Mouse (Mus musculus) hindbrain, embryonic 12.5 days (tissue): ENCODE measurements around the gene Foxe3. TPM values are rescaled to one million over a fixed set of nuclear protein-coding genes. Genes with fewer than 3 reads are reported as not detected.
A peak's percentile ranks its signal among the peaks of the same experiment; 100 is the strongest.

Experiments
- ATAC-seq: fragments of 200-750 bp; cut with Nextera tagmentation; 2 replicates; pipeline ENCODE4 v1.8.0; 2017; ENCODE audit warnings: moderate TSS enrichment; ENCODE audit not compliant: low FRiP score
- H3K27ac ChIP-seq: fragments of 300-500 bp; sonication (generic); 2 replicates; pipeline ENCODE4 v1.5.1; 2016; ENCODE audit warnings: mild to moderate bottlenecking
- H3K27me3 ChIP-seq: fragments of 300-500 bp; sonication (generic); 2 replicates; pipeline ENCODE4 v1.6.1; 2016; ENCODE audit warnings: mild to moderate bottlenecking
- H3K36me3 ChIP-seq: fragments of 300-500 bp; sonication (generic); 2 replicates; pipeline ENCODE4 v1.6.1; 2016; ENCODE audit warnings: mild to moderate bottlenecking
- H3K4me1 ChIP-seq: fragments of 300-500 bp; sonication (generic); 2 replicates; pipeline ENCODE4 v1.6.1; 2016
- H3K4me2 ChIP-seq: fragments of 300-500 bp; sonication (generic); replicated peaks from 2 replicates; pipeline ENCODE4 v1.6.1; 2016; ENCODE audit warnings: mild to moderate bottlenecking
- H3K4me3 ChIP-seq: fragments of 300-500 bp; sonication (generic); 2 replicates; pipeline ENCODE4 v1.5.1; 2016; ENCODE audit warnings: mild to moderate bottlenecking
- H3K9ac ChIP-seq: fragments of 300-500 bp; sonication (generic); 2 replicates; pipeline ENCODE4 v1.6.1; 2016; ENCODE audit warnings: mild to moderate bottlenecking, moderate library complexity
- H3K9me3 ChIP-seq: fragments of 300-500 bp; sonication (generic); replicated peaks from 2 replicates; pipeline ENCODE4 v1.6.1; 2016; ENCODE audit warnings: mild to moderate bottlenecking
- WGBS: fragments of 180-500 bp; shearing (Covaris S2); methylation state at CpG from one replicate; pipeline ENCODE4 v1.1.7; 2016; 5-methylcytosine and 5-hydroxymethylcytosine counted together
- polyA plus RNA-seq: library from polyadenylated mRNA; unstranded; fragments of >200 nt; fragmentation: Nextera tagmentation; extraction: Ambion mirVana; gene quantifications from 2 replicates; pipeline ENCODE4 v1.2.1, GENCODE M21; 2016

Foxe3 gene
- polyA plus RNA-seq, 1 experiment from 2014 or later: not detected

GRCm38 (mm10) chr4:114901643-114902351 lies 24.0 kb downstream of the Foxe3 start:
- H3K4me1 ChIP-seq: peaks cover 15% of the 10 kb centered on the region
- H3K4me3 ChIP-seq: peak overlapping the region; percentile 26
- under 1% methylated on average over 42 of the region's 42 CpGs for WGBS
- peaks cover 99% of the 10 kb centered on the region for H3K27me3 ChIP-seq
- no peak for ATAC-seq
- H3K36me3 ChIP-seq: no peaks in the 10 kb centered on the region
- H3K4me2 ChIP-seq: peak overlapping the region; percentile 46
- no peak overlapping the region for H3K9ac ChIP-seq
- no peaks in the 10 kb centered on the region for H3K9me3 ChIP-seq
- no peak overlapping the region for H3K27ac ChIP-seq

GRCm38 (mm10) chr4:114900866-114901642 lies 24.8 kb downstream of the Foxe3 start:
- Histone ChIP-seq H3K4me2 (peak overlapping the region; percentile 46), H3K4me3 (peak overlapping the region; percentile 26; the same call in 1 of the 2 replicates)

DNA sequence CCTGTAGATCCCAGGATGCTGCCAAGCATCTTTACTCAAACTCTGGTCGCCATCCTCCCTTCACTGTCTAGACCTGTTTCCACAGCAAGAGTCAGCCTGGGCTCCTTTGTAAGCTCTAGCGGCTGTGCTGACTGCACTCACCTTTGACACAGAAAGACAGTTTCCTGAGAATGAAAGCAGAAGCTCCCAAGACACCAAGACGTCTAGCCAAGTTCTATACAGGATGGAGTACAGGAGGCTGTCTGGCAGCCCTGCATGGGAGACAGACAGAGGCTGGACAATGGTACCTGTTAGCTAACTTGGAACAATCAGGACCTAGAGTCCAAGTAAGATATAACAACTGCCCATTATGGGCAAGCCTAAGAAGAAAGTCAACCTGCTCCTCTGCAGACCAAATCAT lies 25.9 kb downstream of the Foxe3 start:
- Histone ChIP-seq H3K4me1 (peaks cover 15% of the 10 kb centered on the region), H3K27me3 (peaks cover 90% of the 10 kb centered on the region), H3K9ac (no peak overlapping the region), H3K27ac (no peak overlapping the region), H3K4me2 (no peak overlapping the region), H3K4me3 (no peak overlapping the region), H3K36me3 (no peaks in the 10 kb centered on the region), H3K9me3 (no peaks in the 10 kb centered on the region)
- WGBS: 6% methylated on average over 3 of the region's 3 CpGs
- ATAC-seq: no peak

More at GRCm38 (mm10) chr4:114900866-114901642, 24.8 kb downstream of the Foxe3 start:
- H3K4me1 ChIP-seq: peaks cover 15% of the 10 kb centered on the region
- H3K36me3 ChIP-seq: no peaks in the 10 kb centered on the region
- H3K9me3 ChIP-seq: no peaks in the 10 kb centered on the region
- WGBS: 2% methylated on average over 33 of the region's 33 CpGs
- ATAC-seq: 0 out of 2 replicates have a peak, but pooled peaks have one; percentile 7
- no peak overlapping the region for H3K27ac ChIP-seq
- no peak overlapping the region for H3K9ac ChIP-seq
- H3K27me3 ChIP-seq: peaks cover 96% of the 10 kb centered on the region

DNA sequence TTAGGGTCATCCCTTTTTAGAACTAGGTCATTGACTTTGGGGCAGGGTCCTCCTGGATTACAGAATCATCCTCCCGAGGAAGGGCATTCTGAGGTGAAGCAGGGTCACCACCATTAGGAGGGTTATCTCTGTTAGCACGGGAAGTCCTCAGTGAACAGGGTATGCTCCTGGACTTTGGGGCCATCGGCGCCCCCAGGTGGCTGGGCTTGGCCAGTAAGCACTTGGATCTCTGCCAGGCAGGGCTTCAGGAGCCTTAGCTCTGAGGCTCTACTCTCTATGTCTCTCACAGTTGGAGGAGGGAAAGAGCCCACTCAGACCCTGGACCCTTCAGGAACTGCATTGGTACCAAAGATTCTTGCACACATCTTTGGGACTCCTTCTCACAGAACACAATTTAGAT lies 28.0 kb downstream of the Foxe3 start:
- H3K36me3 ChIP-seq: no peaks in the 10 kb centered on the region
- no peak overlapping the region for H3K4me2 ChIP-seq
- peaks cover 13% of the 10 kb centered on the region for H3K4me1 ChIP-seq
- no peak overlapping the region for H3K4me3 ChIP-seq
- H3K9ac ChIP-seq: no peak overlapping the region
- peaks cover 74% of the 10 kb centered on the region for H3K27me3 ChIP-seq
- no peak overlapping the region for H3K27ac ChIP-seq
- whole genome bisulfite sequencing: 14% methylated on average over 4 of the region's 4 CpGs
- ATAC-seq: no peak
- no peaks in the 10 kb centered on the region for H3K9me3 ChIP-seq

DNA sequence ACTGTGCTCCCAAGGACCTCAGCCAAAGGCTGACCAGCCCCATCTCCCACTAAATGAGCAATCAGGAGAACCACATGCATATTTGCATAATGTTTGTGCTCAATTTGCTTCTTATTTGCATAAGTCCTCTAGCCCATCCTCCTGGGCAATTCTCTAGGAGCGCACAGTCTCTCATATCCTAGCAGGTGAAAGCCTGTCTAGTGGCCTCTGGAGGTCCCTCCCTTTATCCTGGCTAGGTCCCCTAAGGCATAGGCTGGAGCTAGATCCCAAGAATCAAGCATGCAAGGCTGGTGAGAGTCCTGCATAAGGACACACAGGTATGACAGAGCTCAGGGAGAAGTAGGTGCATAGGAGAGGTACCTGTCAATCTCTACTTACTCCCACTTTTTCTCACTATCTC lies 43.6 kb downstream of the Foxe3 start:
- 79% methylated on average over 1 of the region's 1 CpGs for WGBS

GRCm38 (mm10) chr4:114876441-114876972 lies 49.3 kb downstream of the Foxe3 start:
- no peaks in the 10 kb centered on the region for H3K36me3 ChIP-seq
- H3K4me3 ChIP-seq: no peak overlapping the region
- ATAC-seq: no peak
- WGBS: 36% methylated on average over 8 of the region's 8 CpGs
- H3K4me2 ChIP-seq: no peak overlapping the region
- H3K27ac ChIP-seq: no peak overlapping the region
- no peaks in the 10 kb centered on the region for H3K9me3 ChIP-seq
- H3K27me3 ChIP-seq: no peaks in the 10 kb centered on the region
- no peaks in the 10 kb centered on the region for H3K4me1 ChIP-seq
- no peak overlapping the region for H3K9ac ChIP-seq

More for the DNA sequence above, 43.6 kb downstream of the Foxe3 start:
- H3K4me1 ChIP-seq: no peaks in the 10 kb centered on the region
- no peak for ATAC-seq
- H3K9me3 ChIP-seq: no peaks in the 10 kb centered on the region
- H3K9ac ChIP-seq: no peak overlapping the region
- no peak overlapping the region for H3K27ac ChIP-seq
- no peak overlapping the region for H3K4me3 ChIP-seq
- no peak overlapping the region for H3K4me2 ChIP-seq
- no peaks in the 10 kb centered on the region for H3K36me3 ChIP-seq
- H3K27me3 ChIP-seq: 0 out of 2 replicates have a peak, but pooled peaks cover 4% of the 10 kb centered on the region

Other genes starting within 250 kb of the Foxe3 start
- gene Gm12830, start 104.3 kb downstream of the Foxe3 start, polyA plus RNA-seq: not detected in 2 replicates
- gene Foxd2, start 17.1 kb downstream of the Foxe3 start, polyA plus RNA-seq: 2.2 and 2.8 TPM in 2 replicates
- 137 and 161 TPM in 2 replicates for gene Cmpk1, start 61.2 kb upstream of the Foxe3 start, polyA plus RNA-seq
- 12.3 and 12.8 TPM in 2 replicates for gene Stil, start 74.1 kb upstream of the Foxe3 start, polyA plus RNA-seq
- 6.0 and 7.0 TPM in 2 replicates for gene Tal1, start 130.4 kb upstream of the Foxe3 start, polyA plus RNA-seq
- 13.1 and 15.2 TPM in 2 replicates for gene Pdzk1ip1, start 162.7 kb upstream of the Foxe3 start, polyA plus RNA-seq
- 1.9 and 2.0 TPM in 2 replicates for gene Cyp4x1, start 208.3 kb upstream of the Foxe3 start, polyA plus RNA-seq